Mouse (Mus musculus) liver, embryonic 14.5 days (tissue): ENCODE measurements around the gene Zscan5b. TPM values are rescaled to one million over a fixed set of nuclear protein-coding genes. Genes with fewer than 3 reads are reported as not detected.
"Not testable (repeated sequence)": the region's sequence is repeated elsewhere in the genome, so short reads cannot be mapped to it uniquely, and the experiment has no call there.

Experiments used
- ATAC-seq: fragments of 200-750 bp; cut with Nextera tagmentation; 2 replicates; pipeline ENCODE4 v1.8.0; 2017; ENCODE audit warnings: moderate number of reproducible peaks, mild to moderate bottlenecking, moderate library complexity; ENCODE audit not compliant: insufficient read depth
- DNase-seq, 3 experiments: peaks; one replicate each; pipeline ENCODE4 v3.0.0-alpha.2; 2012 to 2013; ENCODE audit warnings: low read depth in 3 of 3, low spot score in 3 of 3
- H3K27ac ChIP-seq: fragments of 300-500 bp; sonication (generic); 2 replicates; pipeline ENCODE4 v1.5.1; 2014; ENCODE audit warnings: moderate library complexity, mild to moderate bottlenecking, control low read depth, inconsistent platforms
- H3K27me3 ChIP-seq: fragments of 300-500 bp; sonication (generic); 2 replicates; pipeline ENCODE4 v1.6.1; 2014; ENCODE audit warnings: mild to moderate bottlenecking, low read length, moderate library complexity; ENCODE audit not compliant: control insufficient read depth, insufficient read depth
- H3K36me3 ChIP-seq: fragments of 300-500 bp; sonication (generic); replicated peaks from 2 replicates; pipeline ENCODE4 v1.6.1; 2014; ENCODE audit warnings: low read depth; ENCODE audit not compliant: control insufficient read depth, insufficient read depth
- H3K4me1 ChIP-seq, 2 experiments: fragments of 200-500 bp in 1 of 2; fragments of 300-500 bp in 1 of 2; sonication (generic) in 1 of 2; replicated peaks; 2 replicates each; pipeline ENCODE4 v1.6.1; 2012 to 2014; ENCODE audit warnings: antibody characterized with exemption in 1 of 2, inconsistent platforms in 1 of 2, low read length in 1 of 2; ENCODE audit not compliant: control insufficient read depth in 2 of 2, insufficient read depth in 2 of 2
- H3K4me2 ChIP-seq: fragments of 300-500 bp; sonication (generic); 2 replicates; pipeline ENCODE4 v1.6.1; 2014; ENCODE audit warnings: low read depth, mild to moderate bottlenecking, control low read depth, moderate library complexity
- H3K4me3 ChIP-seq, 2 experiments: fragments of 200-500 bp in 1 of 2; fragments of 300-500 bp in 1 of 2; sonication (generic) in 1 of 2; 2 replicates each; pipeline ENCODE4 v1.5.1; 2012 to 2014; ENCODE audit warnings: low read depth in 2 of 2, low read length in 2 of 2, mild to moderate bottlenecking in 2 of 2, control low read depth in 1 of 2, inconsistent platforms in 1 of 2, moderate library complexity in 1 of 2; ENCODE audit not compliant: insufficient read depth in 1 of 2
- H3K9ac ChIP-seq: fragments of 300-500 bp; sonication (generic); replicated peaks from 2 replicates; pipeline ENCODE4 v1.6.1; 2014; ENCODE audit warnings: mild to moderate bottlenecking, control low read depth, moderate library complexity
- H3K9me3 ChIP-seq: fragments of 300-500 bp; sonication (generic); 2 replicates; pipeline ENCODE4 v1.6.1; 2016; ENCODE audit warnings: low read length, mixed read lengths; ENCODE audit not compliant: control insufficient read depth
- CTCF ChIP-seq: IDR thresholded peaks from 2 replicates; pipeline ENCODE4 v1.5.1; 2016; ENCODE audit warnings: antibody characterized with exemption, low read depth, control low read depth
- EP300 ChIP-seq: IDR thresholded peaks from 2 replicates; pipeline ENCODE4 v1.6.1; 2016; ENCODE audit warnings: antibody characterized with exemption, low read depth
- WGBS: fragments of 180-500 bp; shearing (Covaris S2); extraction: QIAGEN DNeasy Blood & Tissue Kit; methylation state at CpG from one replicate; pipeline ENCODE4 v1.1.7; 2014; ENCODE audit not compliant: insufficient replicate concordance; 5-methylcytosine and 5-hydroxymethylcytosine counted together
- polyA plus RNA-seq, 2 experiments: library from polyadenylated mRNA; depleted of rRNA in 1 of 2; stranded (reverse) in 1 of 2; unstranded in 1 of 2; fragments of >200 nt; fragmentation: Nextera tagmentation in 1 of 2; extraction: Ambion mirVana in 1 of 2; gene quantifications; 2 replicates each; pipeline versions ENCODE4 v1.2.1 to v1.2.3; 2012 to 2014

The Zscan5b gene
- polyA plus RNA-seq (2012; rRNA removed) = not detected in 2 replicates
- not detected in 2 replicates for polyA plus RNA-seq (2014; fragmentation: Nextera tagmentation; extraction: Ambion mirVana)

DNA sequence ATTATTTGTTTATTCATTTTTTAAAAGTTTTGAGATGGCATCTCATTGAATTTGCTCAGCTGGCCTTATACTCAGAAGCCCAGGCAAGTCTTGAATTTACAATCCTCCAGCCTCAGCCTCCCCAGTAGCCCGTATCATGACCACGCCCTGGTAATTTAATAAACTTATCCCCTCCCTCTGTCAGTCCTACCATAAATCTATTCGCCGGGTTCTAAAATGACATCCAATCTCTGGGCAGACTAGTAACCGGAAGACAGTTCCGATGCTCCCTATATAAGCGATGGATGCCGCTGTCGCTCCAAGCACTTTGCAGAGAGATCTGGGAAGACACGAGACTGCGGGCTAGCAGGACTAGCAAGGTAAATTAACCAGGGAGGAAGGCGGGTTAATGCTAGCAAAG is at the start of gene Zscan5b:
Gene Zscan5b, plus strand, starts transcription at position 301 of the 400 bp plus-strand sequence.
- Histone ChIP-seq H3K4me2 (no peak within 1 kb of the TSS), H3K9ac (no peak within 1 kb of the TSS), H3K36me3 (no peaks in the 10 kb centered on the region), H3K4me3 (no peak within 1 kb of the TSS), H3K9me3 (no peaks in the 10 kb centered on the region; the same call in 1 of the 2 replicates), H3K27me3 (no peaks in the 10 kb centered on the region), H3K4me1 (no peaks in the 10 kb centered on the region), H3K27ac (no peak within 1 kb of the TSS)
- ATAC-seq = no peak
- WGBS = 76% methylated on average over 12 of the region's 12 CpGs
- no peak for TF ChIP-seq EP300
- TF ChIP-seq CTCF = no peak
- no peak for DNase-seq

DNA sequence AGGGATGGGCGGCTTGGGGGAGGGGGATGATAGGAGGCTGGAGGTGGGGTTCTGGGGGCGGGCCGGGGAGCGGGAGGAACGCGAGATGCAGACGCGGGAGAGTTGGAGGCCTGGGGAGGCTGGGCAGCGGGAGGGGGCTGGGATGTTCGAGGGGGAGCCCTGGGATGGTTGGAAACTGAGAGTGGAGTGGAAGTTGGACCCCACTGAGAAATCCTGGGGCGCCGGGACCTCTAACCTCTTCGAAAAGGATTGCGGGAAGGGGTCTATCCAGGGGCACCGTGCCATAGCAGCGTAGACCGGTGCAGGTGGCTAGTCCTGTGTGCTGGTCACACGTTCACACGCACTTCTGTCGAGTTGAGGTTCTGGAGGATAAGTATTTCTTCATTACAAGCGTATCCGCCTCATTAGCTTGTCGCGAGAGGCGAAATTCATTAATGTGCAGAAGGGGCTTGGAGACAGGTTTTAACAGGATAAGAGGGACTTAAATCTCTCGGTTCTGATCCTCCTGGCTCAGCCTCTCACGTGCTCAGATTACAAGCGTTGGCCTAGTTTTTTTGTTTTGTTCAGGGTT is 49.3 kb upstream of the Zscan5b start:
- ATAC-seq (peak; percentile 36; the same call in 1 of the 2 replicates), DNase-seq (no peak)
- 2% methylated on average over 28 of the region's 28 CpGs for WGBS
- no peaks in the 10 kb centered on the region for H3K36me3 ChIP-seq
- H3K27me3 ChIP-seq = no peaks in the 10 kb centered on the region
- TF ChIP-seq EP300 (no peak), CTCF (no peak)
- H3K9ac ChIP-seq = peak overlapping the region; percentile 84
- H3K4me1 ChIP-seq = peaks cover 4 to 24% of the 10 kb centered on the region in 2 experiments
- peak overlapping the region; percentile 58 for H3K27ac ChIP-seq
- H3K4me2 ChIP-seq = peak overlapping the region; percentile 80
- no peaks in the 10 kb centered on the region for H3K9me3 ChIP-seq
- H3K4me3 ChIP-seq = peak overlapping the region; percentile 68 to 93

GRCm38 (mm10) chr7:6173872-6174271 is 48.2 kb upstream of the Zscan5b start:
- no peak for DNase-seq
- peak overlapping the region; percentile 80 for H3K4me2 ChIP-seq
- H3K9ac ChIP-seq = no peak overlapping the region
- no peaks in the 10 kb centered on the region for H3K36me3 ChIP-seq
- no peak overlapping the region for H3K27ac ChIP-seq
- 72% methylated on average over 8 of the region's 8 CpGs for WGBS
- no peak for TF ChIP-seq CTCF
- no peak for TF ChIP-seq EP300
- peaks cover 4 to 24% of the 10 kb centered on the region in 2 experiments for H3K4me1 ChIP-seq
- no peak overlapping the region for H3K4me3 ChIP-seq
- H3K27me3 ChIP-seq = no peaks in the 10 kb centered on the region
- ATAC-seq = no peak
- no peaks in the 10 kb centered on the region for H3K9me3 ChIP-seq

DNA sequence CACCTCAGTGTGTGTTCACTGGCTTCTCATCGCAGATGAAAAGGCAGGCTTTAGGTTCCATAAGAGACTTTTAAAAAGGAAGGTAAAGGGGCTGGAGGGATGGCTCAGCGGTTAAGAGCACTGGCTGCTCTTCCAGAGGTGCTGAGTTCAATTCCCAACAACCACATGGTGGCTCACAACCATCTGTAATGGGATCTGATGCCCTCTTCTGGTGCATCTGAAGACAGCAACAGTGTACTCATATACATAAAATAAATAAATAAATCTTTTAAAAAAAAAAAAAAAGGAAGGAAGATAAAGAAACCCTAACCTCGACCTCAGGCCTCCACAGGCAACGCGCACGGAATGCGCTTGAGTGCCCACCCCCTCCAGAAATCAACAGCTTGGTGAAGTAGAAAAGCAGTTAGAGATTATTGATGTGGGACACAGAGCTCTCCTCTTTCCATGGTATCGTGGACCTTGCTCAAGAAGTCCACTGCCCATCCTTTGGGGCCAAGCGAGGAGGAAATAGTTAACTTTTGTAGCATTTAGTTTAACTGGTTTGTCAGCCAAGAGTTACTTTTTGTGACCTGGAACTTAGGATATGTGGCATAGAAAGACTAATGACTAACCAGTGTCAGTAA is 47.6 kb upstream of the Zscan5b start:
- ATAC-seq = not testable (repeated sequence)

DNA sequence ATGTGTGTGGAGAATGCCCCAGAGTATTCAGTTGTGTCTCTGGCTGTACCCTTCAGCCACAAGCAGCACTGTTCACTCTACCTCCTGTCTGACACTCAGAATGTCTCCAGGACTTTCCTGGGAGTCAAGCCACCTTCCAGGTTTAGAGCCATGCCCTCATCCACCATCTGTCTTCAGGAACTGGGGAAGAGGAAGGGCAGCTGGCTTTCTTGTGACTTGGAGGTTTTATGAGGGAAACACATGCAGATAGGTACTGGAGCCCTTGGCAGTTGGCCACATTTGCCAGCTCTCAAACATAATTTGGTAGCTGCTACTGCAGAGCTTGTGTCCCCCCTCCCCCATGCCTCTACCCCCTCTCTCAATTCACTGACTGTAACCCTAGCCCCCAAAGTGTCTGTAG is 43.1 kb upstream of the Zscan5b start:
- H3K27ac ChIP-seq = no peak overlapping the region
- no peak overlapping the region for H3K4me2 ChIP-seq
- TF ChIP-seq EP300 (no peak), CTCF (no peak)
- H3K9me3 ChIP-seq = no peaks in the 10 kb centered on the region
- H3K27me3 ChIP-seq = no peaks in the 10 kb centered on the region
- no peaks in the 10 kb centered on the region for H3K36me3 ChIP-seq
- ATAC-seq = no peak
- H3K4me1 ChIP-seq = peaks cover 0 to 13% of the 10 kb centered on the region in 2 experiments; a peak in 3 of 4 replicates
- H3K4me3 ChIP-seq = no peak overlapping the region
- H3K9ac ChIP-seq = no peak overlapping the region
- DNase-seq = no peak

More for the DNA sequence above, 47.6 kb upstream of the Zscan5b start:
- not testable (repeated sequence) for H3K27ac ChIP-seq, H3K9ac ChIP-seq, H3K9me3 ChIP-seq, H3K27me3 ChIP-seq, H3K4me3 ChIP-seq, DNase-seq, H3K36me3 ChIP-seq
- 32% methylated on average over 9 of the region's 9 CpGs for WGBS
- peak; percentile 44 for TF ChIP-seq CTCF
- Histone ChIP-seq H3K4me1 (peaks cover 4 to 24% of the 10 kb centered on the region in 2 experiments), H3K4me2 (peak overlapping the region; percentile 3; the same call in 1 of the 2 replicates)
